Mouse (Mus musculus) CD4-positive helper T cell, adult 2 months (primary cell): Measurements from ENCODE around the gene Kncn.
A peak's percentile ranks its signal among the peaks of the same experiment; 100 is the strongest.

Experiments
- DNase-seq: peaks from one replicate; pipeline ENCODE4 v3.0.0-alpha.2; 2012; ENCODE audit warnings: low read depth, missing footprints, low spot score

The Kncn gene

GRCm38 (mm10) chr4:115878828-115879227 lies 5.4 kb upstream of the Kncn start:
- DNase-seq: no peak

GRCm38 (mm10) chr4:115881183-115881582 lies 3.0 kb upstream of the Kncn start:
- no peak for DNase-seq

- DNase-seq: no peak
Measured at GRCm38 (mm10) chr4:115882195-115882594, 2.0 kb upstream of the Kncn start.

GRCm38 (mm10) chr4:115885846-115886245 lies 1.6 kb downstream of the Kncn start:
- no peak for DNase-seq

- no peak for DNase-seq
Measured at GRCm38 (mm10) chr4:115886875-115887274, 2.7 kb downstream of the Kncn start.

GRCm38 (mm10) chr4:115890066-115890465 lies 5.9 kb downstream of the Kncn start:
- no peak for DNase-seq

- no peak for DNase-seq
Measured at GRCm38 (mm10) chr4:115890553-115890952, 6.4 kb downstream of the Kncn start, which contains the start of gene 6430628N08Rik. TSS of gene 6430628N08Rik (plus strand) at chr4:115890665.

GRCm38 (mm10) chr4:115894281-115894680 lies 10.1 kb downstream of the Kncn start:
- DNase-seq: no peak

- DNase-seq: no peak
Measured at GRCm38 (mm10) chr4:115897901-115898631, 13.9 kb downstream of the Kncn start.

GRCm38 (mm10) chr4:115902816-115903215 lies 18.6 kb downstream of the Kncn start:
- DNase-seq: peak; percentile 65

- DNase-seq: no peak
Measured at GRCm38 (mm10) chr4:115904375-115904774, 20.2 kb downstream of the Kncn start.

GRCm38 (mm10) chr4:115905701-115906100 lies 21.5 kb downstream of the Kncn start:
- DNase-seq: no peak

GRCm38 (mm10) chr4:115906791-115907190 lies 22.6 kb downstream of the Kncn start:
- no peak for DNase-seq

- DNase-seq: no peak
Measured at GRCm38 (mm10) chr4:115907994-115908393, 23.8 kb downstream of the Kncn start.

- DNase-seq: no peak
Measured at GRCm38 (mm10) chr4:115908641-115909040, 24.4 kb downstream of the Kncn start.

GRCm38 (mm10) chr4:115911586-115911985 lies 27.4 kb downstream of the Kncn start:
- DNase-seq: no peak

- no peak for DNase-seq
Measured at GRCm38 (mm10) chr4:115919911-115920310, 35.7 kb downstream of the Kncn start.

GRCm38 (mm10) chr4:115922688-115923087 lies 38.5 kb downstream of the Kncn start:
- DNase-seq: no peak

- DNase-seq: no peak
Measured at GRCm38 (mm10) chr4:115923262-115923880, 39.2 kb downstream of the Kncn start.

- no peak for DNase-seq
Measured at GRCm38 (mm10) chr4:115927637-115928036, 43.4 kb downstream of the Kncn start.

GRCm38 (mm10) chr4:115931556-115932088 lies 47.4 kb downstream of the Kncn start:
- no peak for DNase-seq

- DNase-seq: no peak
Measured at GRCm38 (mm10) chr4:115935835-115936581, 51.8 kb downstream of the Kncn start.
